ENCODE assay signal across 8 mouse cellular contexts in the genomic region with DNA sequence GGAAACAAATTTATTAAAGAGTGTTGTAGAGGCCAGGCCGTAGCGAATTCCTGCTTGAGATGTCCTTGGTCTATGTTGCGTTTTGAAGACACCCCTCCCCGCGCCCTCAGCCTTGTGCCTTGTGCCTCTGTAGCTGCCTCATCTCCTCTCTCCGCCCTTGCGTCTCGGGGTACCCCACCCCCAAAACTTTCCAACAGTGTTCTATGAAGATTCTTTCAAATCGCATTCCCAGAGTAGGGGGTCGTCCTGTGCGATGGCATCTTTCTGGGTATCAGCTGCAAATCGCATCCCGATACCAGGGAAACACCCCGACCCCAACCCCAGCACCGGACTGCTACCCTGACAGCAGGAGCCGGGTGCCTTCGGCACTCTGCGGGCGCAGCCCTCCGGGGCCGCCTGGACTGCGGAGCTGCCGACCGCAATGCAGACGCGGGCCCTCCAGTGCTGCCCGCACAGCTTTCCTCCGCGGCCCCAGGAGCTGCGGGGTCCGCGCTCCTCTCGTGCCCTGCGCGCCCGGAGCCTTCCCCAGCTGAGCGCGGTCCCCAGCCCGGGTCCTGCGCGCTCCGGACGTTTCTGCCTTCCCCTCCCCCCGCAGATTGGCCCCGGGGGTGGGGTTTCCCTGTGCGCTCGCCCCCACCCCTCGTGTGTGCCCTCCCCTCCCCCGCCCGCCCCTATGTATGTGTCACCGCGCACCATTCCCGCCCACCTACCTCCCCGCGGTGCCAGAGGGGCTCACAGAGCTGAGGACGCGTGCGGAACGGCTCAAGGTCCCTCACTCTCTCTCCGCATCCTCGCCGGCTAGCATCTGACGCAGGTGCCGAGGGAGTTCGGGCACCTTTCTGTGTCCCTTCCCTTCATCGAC. TPM values are rescaled to one million over a fixed set of nuclear protein-coding genes. Genes with fewer than 3 reads are reported as not detected.
DNase-seq lines count a peak whose midpoint lies in the region; ATAC-seq lines count a peak whose summit lies in the region.

No protein-coding gene starts in this region.

- H3K4me1 ChIP-seq in kidney, embryonic 16.5 days (ENCODE audit: insufficient read depth, low read length), result peaks cover 8% of the 10 kb centered on the region; the same call in 1 of the 2 replicates
- H3K4me1 ChIP-seq in forebrain, embryonic 10.5 days, result peaks cover 26% of the 10 kb centered on the region
- peaks cover 28% of the 10 kb centered on the region for H3K4me1 ChIP-seq in midbrain, embryonic 10.5 days

- peaks cover 72% of the 10 kb centered on the region for H3K27me3 ChIP-seq in kidney, embryonic 16.5 days (ENCODE audit: insufficient read depth, low read length)
- H3K27me3 ChIP-seq in forebrain, embryonic 10.5 days (ENCODE audit: poor library complexity, severe bottlenecking), result peaks cover 91% of the 10 kb centered on the region
- H3K27me3 ChIP-seq in midbrain, embryonic 10.5 days (ENCODE audit: low read depth, poor library complexity, severe bottlenecking), result peaks cover 92% of the 10 kb centered on the region

- ATAC-seq in kidney, embryonic 16.5 days (ENCODE audit: low FRiP score, low TSS enrichment), result peak; percentile 63; the same call in 1 of the 2 replicates

- 1% methylated on average over 46 of the region's 66 CpGs for WGBS in kidney, embryonic 16.5 days
- 3% methylated on average over 63 of the region's 66 CpGs for WGBS in forebrain, embryonic 10.5 days
- under 1% methylated on average over 61 of the region's 66 CpGs for WGBS in midbrain, embryonic 10.5 days

- no peaks in the 10 kb centered on the region for H3K9me3 ChIP-seq in kidney, embryonic 16.5 days (ENCODE audit: low read length)
- no peaks in the 10 kb centered on the region for H3K9me3 ChIP-seq in forebrain, embryonic 10.5 days
- no peaks in the 10 kb centered on the region for H3K9me3 ChIP-seq in midbrain, embryonic 10.5 days (replicated peaks)

- H3K9ac ChIP-seq in kidney, embryonic 16.5 days (replicated peaks; ENCODE audit: low read length), result no peak overlapping the region; the same call in 1 of the 2 replicates

- peak overlapping the region; percentile 46 for H3K4me3 ChIP-seq in kidney, embryonic 16.5 days (ENCODE audit: low read length)
- H3K4me3 ChIP-seq in forebrain, embryonic 10.5 days, result peak overlapping the region; percentile 68
- peak overlapping the region; percentile 69 for H3K4me3 ChIP-seq in midbrain, embryonic 10.5 days

- DNase-seq in kidney, adult 9 months, result no peak
- DNase-seq in WW6 (ENCODE audit: low read depth, low spot score), result peak; percentile 28
- DNase-seq in forebrain, embryonic 10.5 days (ENCODE audit: extremely low spot score, low spot score), result peak; percentile 42
- DNase-seq in midbrain, embryonic 10.5 days (ENCODE audit: low spot score), result no peak
- no peak for DNase-seq in cerebellum, adult 11-12 months
- DNase-seq in left cerebral cortex, postnatal 4 days, result no peak
- no peak for DNase-seq in kidney, postnatal 25 days

- intact Hi-C loops in left cerebral cortex, postnatal 4 days (cut with DNase I), result loop anchor here (10.0 kb wide), 1 partner anchor 68 kb away; no protein-coding TSS in a partner anchor

- H3K36me3 ChIP-seq in kidney, embryonic 16.5 days (ENCODE audit: insufficient read depth, low read length), result no peaks in the 10 kb centered on the region
- no peaks in the 10 kb centered on the region for H3K36me3 ChIP-seq in forebrain, embryonic 10.5 days (replicated peaks)
- H3K36me3 ChIP-seq in midbrain, embryonic 10.5 days, result no peaks in the 10 kb centered on the region

- peak overlapping the region; percentile 90 for H3K4me2 ChIP-seq in kidney, embryonic 16.5 days (replicated peaks; ENCODE audit: low read depth, low read length)

- no peak overlapping the region for H3K27ac ChIP-seq in kidney, embryonic 16.5 days (ENCODE audit: low read length)
- peak overlapping the region; percentile 56; the same call in 1 of the 2 replicates for H3K27ac ChIP-seq in forebrain, embryonic 10.5 days
- H3K27ac ChIP-seq in midbrain, embryonic 10.5 days (replicated peaks), result no peak overlapping the region; the same call in 1 of the 2 replicates

RNA-seq across cellular contexts. Expression of a gene that starts 0.5 kb away (rescaled TPM):
- 0.23 and 0.31 TPM in 2 replicates for polyA plus RNA-seq in kidney, embryonic 16.5 days (2015; fragmentation: Nextera tagmentation; extraction: Ambion mirVana)
- 0.04 and 0.26 TPM in 2 replicates for polyA plus RNA-seq in forebrain, embryonic 10.5 days (2016; fragmentation: Nextera tagmentation; extraction: Ambion mirVana)
- 0.02 and 0.05 TPM in 2 replicates for polyA plus RNA-seq in midbrain, embryonic 10.5 days (2016; fragmentation: Nextera tagmentation; extraction: Ambion mirVana)
- 1 to 10 TPM; 2.2 to 2.5 TPM for total RNA-seq in left cerebral cortex, postnatal 4 days (2021)

Comparison
In these comparisons a context has a peak if more than half of its experiments do, and no peak if none do; other contexts are left out.
1. DNase-seq: peak in WW6 (single experiment) and forebrain, embryonic 10.5 days (single experiment); none in kidney, adult 9 months (single experiment), midbrain, embryonic 10.5 days (single experiment), cerebellum, adult 11-12 months (single experiment), left cerebral cortex, postnatal 4 days (single experiment) and kidney, postnatal 25 days (0 of 2).
2. Peak in every context shown above with its lines, with median percentiles within 50 percentile points of each other: H3K4me3 ChIP-seq.